Mouse (Mus musculus): Measurements from ENCODE around the gene Zdhhc5. TPM values are rescaled to one million over a fixed set of nuclear protein-coding genes. Genes with fewer than 3 reads are reported as not detected.
"Not testable (repeated sequence)": the region's sequence is repeated elsewhere in the genome, so short reads cannot be mapped to it uniquely, and the experiment has no call there.

Zdhhc5 gene
- total RNA-seq, 4 experiments from 2014 or later = 38.3 to 42.1 (median 40.2) TPM

GRCm38 (mm10) chr2:84703497-84703896 lies 11.5 kb downstream of the Zdhhc5 start:
- no peak for DNase-seq (ENCODE audit: low spot score in 2 of 2)

- no peak for DNase-seq (ENCODE audit: low spot score in 2 of 2)
Observed at GRCm38 (mm10) chr2:84695007-84695695, 19.8 kb downstream of the Zdhhc5 start.

GRCm38 (mm10) chr2:84690050-84690449 lies 24.9 kb downstream of the Zdhhc5 start:
- DNase-seq (ENCODE audit: low spot score in 2 of 2) = no peak

GRCm38 (mm10) chr2:84688080-84688844 lies 26.7 kb downstream of the Zdhhc5 start:
- no peak for DNase-seq (ENCODE audit: low spot score in 2 of 2)

GRCm38 (mm10) chr2:84682605-84683183 lies 32.3 kb downstream of the Zdhhc5 start:
- DNase-seq (ENCODE audit: low spot score in 2 of 2) = no peak

- DNase-seq (ENCODE audit: low spot score in 2 of 2) = no peak
Observed at GRCm38 (mm10) chr2:84679016-84679415, 36.0 kb downstream of the Zdhhc5 start, which contains the start of gene Tmx2. TSS of gene Tmx2 (minus strand) at chr2:84679140.

- peak; percentile 76 to 98 for DNase-seq (ENCODE audit: low spot score in 2 of 2)
Observed at GRCm38 (mm10) chr2:84677968-84678880, 36.8 kb downstream of the Zdhhc5 start, which contains the start of the genes Gm28635 and Med19. TSS of gene Gm28635 (minus strand) at chr2:84678041. TSS of gene Med19 (plus strand) at chr2:84678402.

- DNase-seq (ENCODE audit: low spot score in 2 of 2) = no peak
Observed at GRCm38 (mm10) chr2:84677270-84677967, 37.6 kb downstream of the Zdhhc5 start.

- not testable (repeated sequence) for DNase-seq (ENCODE audit: low spot score in 2 of 2)
Observed at GRCm38 (mm10) chr2:84671535-84671934, 43.4 kb downstream of the Zdhhc5 start.

- peak; percentile 69 to 83 for DNase-seq (ENCODE audit: low spot score in 2 of 2)
Observed at GRCm38 (mm10) chr2:84670569-84670933, 44.4 kb downstream of the Zdhhc5 start, which contains the start of gene Selenoh. TSS of gene Selenoh (minus strand) at chr2:84670770.

- DNase-seq (ENCODE audit: low spot score in 2 of 2) = no peak
Observed at GRCm38 (mm10) chr2:84669828-84670568, 45.0 kb downstream of the Zdhhc5 start.

GRCm38 (mm10) chr2:84666081-84666480 lies 48.9 kb downstream of the Zdhhc5 start:
- DNase-seq (ENCODE audit: low spot score in 2 of 2) = no peak

- DNase-seq (ENCODE audit: low spot score in 2 of 2) = no peak
Observed at GRCm38 (mm10) chr2:84662866-84663265, 52.1 kb downstream of the Zdhhc5 start.

- DNase-seq (ENCODE audit: low spot score in 2 of 2) = no peak
Observed at GRCm38 (mm10) chr2:84660253-84660652, 54.7 kb downstream of the Zdhhc5 start.

GRCm38 (mm10) chr2:84658806-84659205 lies 56.2 kb downstream of the Zdhhc5 start, which contains the start of gene Btbd18:
TSS of gene Btbd18 (plus strand) at chr2:84659079.
- DNase-seq (ENCODE audit: low spot score in 2 of 2) = no peak

GRCm38 (mm10) chr2:84655864-84656263 lies 59.1 kb downstream of the Zdhhc5 start:
- no peak for DNase-seq (ENCODE audit: low spot score in 2 of 2)

- no peak for DNase-seq (ENCODE audit: low spot score in 2 of 2)
Observed at GRCm38 (mm10) chr2:84653354-84653753, 61.6 kb downstream of the Zdhhc5 start.

GRCm38 (mm10) chr2:84650464-84651195 lies 64.3 kb downstream of the Zdhhc5 start, which contains the start of gene Ctnnd1:
TSS of gene Ctnnd1 (minus strand) at chr2:84650765.
- DNase-seq (ENCODE audit: low spot score in 2 of 2) = peak; percentile 72 to 90

GRCm38 (mm10) chr2:84649674-84650073 lies 65.3 kb downstream of the Zdhhc5 start:
- no peak for DNase-seq (ENCODE audit: low spot score in 2 of 2)
